Mouse (Mus musculus) layer of hippocampus, postnatal 14 days (tissue): ENCODE results near the gene Drc7. TPM values are rescaled to one million over a fixed set of nuclear protein-coding genes. Genes with fewer than 3 reads are reported as not detected.
A peak's percentile ranks its signal among the peaks of the same experiment; 100 is the strongest.

Experiments used
- DNase-seq, 2 experiments: peaks; one replicate each; pipeline ENCODE4 v3.0.0; 2021 to 2022; ENCODE audit warnings: low spot score in 2 of 2, mixed read lengths in 1 of 2
- total RNA-seq, 2 experiments: library from RNA; stranded (reverse); gene quantifications; 2 replicates each; pipeline ENCODE4 v1.2.3; 2021

Gene Drc7
- total RNA-seq, 2 experiments from 2014 or later: 2.1 to 4.4 TPM

- DNase-seq: no peak
These were observed 3.8 kb downstream of the Drc7 start for GRCm38 (mm10) chr8:95058661-95059060.

GRCm38 (mm10) chr8:95059812-95060533 is 5.1 kb downstream of the Drc7 start:
- DNase-seq: no peak

- peak in 1 of 2 experiments; percentile 28 for DNase-seq
These were observed 9.6 kb downstream of the Drc7 start for GRCm38 (mm10) chr8:95064531-95064930.

- DNase-seq: peak in 1 of 2 experiments; percentile 23
These were observed 12.7 kb downstream of the Drc7 start for GRCm38 (mm10) chr8:95067582-95067981.

GRCm38 (mm10) chr8:95075504-95075903 is 20.6 kb downstream of the Drc7 start:
- DNase-seq: no peak

- DNase-seq: no peak
These were observed 21.2 kb downstream of the Drc7 start for GRCm38 (mm10) chr8:95076151-95076550.

- no peak for DNase-seq
These were observed 23.2 kb downstream of the Drc7 start for GRCm38 (mm10) chr8:95078055-95078454.

- no peak for DNase-seq
These were observed 24.4 kb downstream of the Drc7 start for GRCm38 (mm10) chr8:95079305-95079704.

- DNase-seq: peak; percentile 97 to 100
These were observed 25.8 kb downstream of the Drc7 start, which contains the start of gene Katnb1 for GRCm38 (mm10) chr8:95080381-95081341. TSS of gene Katnb1 (plus strand) at chr8:95081186.

- no peak for DNase-seq
These were observed 26.7 kb downstream of the Drc7 start for GRCm38 (mm10) chr8:95081650-95082049.

- no peak for DNase-seq
These were observed 29.4 kb downstream of the Drc7 start for GRCm38 (mm10) chr8:95084261-95084660.

- DNase-seq: no peak
These were observed 30.0 kb downstream of the Drc7 start for GRCm38 (mm10) chr8:95084744-95085431.

- no peak for DNase-seq
These were observed 30.7 kb downstream of the Drc7 start for GRCm38 (mm10) chr8:95085432-95086141.

- DNase-seq: no peak
These were observed 38.7 kb downstream of the Drc7 start for GRCm38 (mm10) chr8:95093574-95093973.

- DNase-seq: peak; percentile 42 to 57
These were observed 44.1 kb downstream of the Drc7 start for GRCm38 (mm10) chr8:95099009-95099408.

- DNase-seq: no peak
These were observed 47.1 kb downstream of the Drc7 start for GRCm38 (mm10) chr8:95101972-95102371.

- no peak for DNase-seq
These were observed 52.4 kb downstream of the Drc7 start for GRCm38 (mm10) chr8:95107306-95107705.

GRCm38 (mm10) chr8:95112594-95112993 is 57.7 kb downstream of the Drc7 start:
- no peak for DNase-seq

- no peak for DNase-seq
These were observed 58.2 kb downstream of the Drc7 start for GRCm38 (mm10) chr8:95113108-95113507.

- peak in 1 of 2 experiments; percentile 35 for DNase-seq
These were observed 58.8 kb downstream of the Drc7 start for GRCm38 (mm10) chr8:95113750-95114149.

- DNase-seq: no peak
These were observed 68.6 kb downstream of the Drc7 start for GRCm38 (mm10) chr8:95123455-95123854.
